Mouse (Mus musculus) frontal cortex, adult (tissue): ENCODE results near the gene Gm21767.
"Not testable (repeated sequence)": the region's sequence is repeated elsewhere in the genome, so short reads cannot be mapped to it uniquely, and the experiment has no call there.

Source experiments
- ATAC-seq: cut with Nextera tagmentation; 2 replicates; pipeline ENCODE4 v1.9.2; 2017; ENCODE audit warnings: mild to moderate bottlenecking, moderate library complexity, mixed read lengths; ENCODE audit not compliant: low TSS enrichment

Gm21767 gene

GRCm38 (mm10) chrY:13941438-13941837 lies at the start of gene Gm21767:
Gene Gm21767 (plus strand): TSS chrY:13941738.
- not testable (repeated sequence) for ATAC-seq
